Mouse (Mus musculus): ENCODE measurements around the gene Oaz2.

GRCm38 (mm10) chr9:65621196-65621595, 46.6 kb upstream of the Oaz2 start:
- TF ChIP-seq ZC3H11A (IDR thresholded peaks at IDR 0.05; ENCODE audit: borderline replicate concordance, low read depth, low read length) (no peak), HCFC1 (IDR thresholded peaks at IDR 0.05; ENCODE audit: borderline replicate concordance, insufficient read depth, low read length) (no peak), MAFK (IDR thresholded peaks at IDR 0.05; ENCODE audit: insufficient read depth, low read depth, low read length) (no peak), CHD2 (IDR thresholded peaks at IDR 0.05; ENCODE audit: low read depth, low read length) (no peak)
